Mouse (Mus musculus): Measurements from ENCODE around the gene 1700029F12Rik. TPM values are rescaled to one million over a fixed set of nuclear protein-coding genes. Genes with fewer than 3 reads are reported as not detected.

The 1700029F12Rik gene
- total RNA-seq (2023) = not detected

DNA sequence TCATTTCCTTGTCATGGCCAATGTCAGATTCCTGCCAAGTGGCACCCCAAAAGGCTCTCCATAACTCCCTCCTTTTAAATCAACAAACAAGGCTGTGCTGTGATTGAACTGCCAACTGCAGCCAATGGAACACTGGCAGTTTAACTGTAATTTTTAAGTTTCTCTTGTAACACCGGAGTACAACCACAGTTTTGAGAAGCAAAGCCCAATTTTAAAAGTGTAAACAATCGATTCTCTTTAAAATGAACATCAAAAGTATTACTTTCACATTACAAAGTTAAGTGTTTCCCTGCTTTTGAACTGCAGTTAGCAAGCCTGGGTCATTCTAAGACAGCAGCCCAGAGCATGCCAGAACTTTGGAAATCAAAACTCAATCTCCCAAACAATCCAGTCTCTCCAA is at the start of gene 1700029F12Rik:
TSS of gene 1700029F12Rik (minus strand) at position 101 of the 400 bp plus-strand sequence.

GRCm38 (mm10) chr13:97066649-97067550 is 32.7 kb upstream of the 1700029F12Rik start, which contains the start of gene Fam169a:
Gene Fam169a, plus strand, starts transcription at chr13:97067286.

Other genes with a start within 250 kb of the 1700029F12Rik start
- not detected for gene Gcnt4, start 109.7 kb downstream of the 1700029F12Rik start, total RNA-seq (2023)
- not detected for gene Fam169a, start 32.9 kb upstream of the 1700029F12Rik start, total RNA-seq (2023)
- 10 to 100 TPM in 1 of 2 experiments, not detected in 1; 35.1 TPM for gene Gm6169, start 64.9 kb upstream of the 1700029F12Rik start, total RNA-seq (2023)
- gene Gfm2, start 103.6 kb upstream of the 1700029F12Rik start, total RNA-seq (2023) = 10 to 100 TPM; 35.6 to 42.8 TPM
- gene Nsa2, start 103.6 kb upstream of the 1700029F12Rik start, total RNA-seq (2023) = 100 to 1,000 TPM; 114 to 119 TPM
- gene Hexb, start 164.0 kb upstream of the 1700029F12Rik start, total RNA-seq (2023) = 10 to 100 TPM; 60.9 to 64.7 TPM
- gene Enc1, start 206.7 kb upstream of the 1700029F12Rik start, total RNA-seq (2023) = 1 to 10 TPM; 2.6 to 3.6 TPM